Mouse (Mus musculus) B cell, adult (primary cell): ENCODE data around the gene Capn6. TPM values are rescaled to one million over a fixed set of nuclear protein-coding genes. Genes with fewer than 3 reads are reported as not detected.

Experiments
- total RNA-seq: library from RNA; stranded (reverse); gene quantifications from 4 replicates; pipeline ENCODE4 v1.2.4, GENCODE M21; 2023; ENCODE audit not compliant: inconsistent age

The Capn6 gene
- not detected in 4 replicates for total RNA-seq

GRCm38 (mm10) chrX:143827212-143827611 lies at the start of gene Capn6:
Gene Capn6, minus strand, starts transcription at chrX:143827414.

Other genes starting within 250 kb of the Capn6 start
- gene Dcx, start 105.9 kb upstream of the Capn6 start, total RNA-seq = not detected in 4 replicates